Mouse (Mus musculus) subcutaneous adipose tissue, adult 2 months (tissue): Measurements from ENCODE around the gene Helb. TPM values are rescaled to one million over a fixed set of nuclear protein-coding genes. Genes with fewer than 3 reads are reported as not detected.

Source experiments
- polyA plus RNA-seq: library from polyadenylated mRNA; depleted of rRNA; stranded (reverse); fragments of >200 nt; gene quantifications from 2 replicates; pipeline ENCODE4 v1.2.3, GENCODE M21; 2012; ENCODE audit warnings: low replicate concordance; rRNA removed

Helb gene
- 4.5 and 5.9 TPM in 2 replicates for polyA plus RNA-seq

DNA sequence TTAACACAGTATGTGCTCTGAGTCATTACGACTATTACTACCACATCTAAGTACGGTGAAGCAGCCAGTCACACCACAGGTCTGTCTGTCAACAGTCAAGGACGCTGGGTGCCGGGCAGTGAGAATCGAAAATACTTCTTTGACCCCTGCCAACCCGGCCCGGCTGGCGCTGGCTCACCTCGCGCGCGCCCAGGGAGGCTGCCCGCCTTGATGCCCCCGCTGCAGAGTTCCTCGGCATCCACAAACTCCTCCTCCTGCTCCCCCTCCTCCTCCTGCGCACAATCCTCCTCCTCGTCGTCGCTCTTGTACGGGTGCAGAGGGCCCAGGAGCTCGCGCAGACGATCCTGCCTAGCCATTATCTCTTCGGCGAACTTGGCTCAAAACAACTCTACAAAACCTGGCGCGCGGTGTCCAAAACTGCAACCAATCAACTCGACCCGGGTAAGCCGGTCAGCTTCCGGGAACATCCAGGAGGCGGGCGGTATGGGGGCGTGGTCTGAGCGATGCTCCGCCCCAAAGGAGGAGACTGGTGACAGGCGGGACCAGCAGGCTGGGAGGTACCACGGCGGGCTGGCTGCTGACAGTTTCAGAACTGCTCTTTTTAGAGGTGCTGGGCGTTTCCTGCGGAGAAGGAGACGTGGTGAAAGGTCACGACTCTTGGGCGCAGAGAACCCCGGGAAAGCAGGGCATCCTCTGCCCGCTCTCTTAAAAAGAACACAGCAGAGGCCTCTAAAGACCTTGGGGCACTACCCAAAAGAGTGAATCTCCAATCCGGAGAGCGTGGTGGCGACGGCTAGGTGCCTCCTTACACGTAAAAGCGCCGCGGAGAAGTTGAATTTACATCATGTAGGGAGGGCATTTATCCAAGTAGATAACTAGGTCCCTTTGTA is at the start of gene Helb:
Gene Helb, minus strand, starts transcription at position 481 of the 890 bp plus-strand sequence.

Other genes starting within 250 kb of the Helb start
- 197 and 235 TPM in 2 replicates for gene Tmbim4, start 88.6 kb upstream of the Helb start, polyA plus RNA-seq
- gene Irak3, start 89.1 kb upstream of the Helb start, polyA plus RNA-seq, result 7.0 and 10.0 TPM in 2 replicates
- 6.5 and 8.2 TPM in 2 replicates for gene Llph, start 114.1 kb upstream of the Helb start, polyA plus RNA-seq